In the genomic region with DNA sequence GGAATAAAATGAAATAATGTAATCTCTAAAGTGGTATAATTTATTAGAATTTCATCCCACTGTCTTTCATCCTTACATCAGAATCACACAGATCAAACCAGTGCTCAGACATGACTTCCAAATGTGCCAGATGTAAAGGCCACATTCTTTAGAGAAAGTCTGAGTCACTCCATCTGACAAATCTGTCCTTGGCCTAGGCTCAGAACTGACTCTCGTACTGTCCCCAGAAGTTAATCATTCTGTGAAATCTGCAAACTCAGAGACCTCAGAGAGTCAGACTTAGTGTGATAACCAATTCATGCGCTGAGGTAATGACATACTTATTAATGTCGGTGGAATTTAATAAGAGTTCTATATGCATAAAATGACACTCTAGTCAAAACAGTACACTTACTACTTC, we compare ENCODE assay signal across 39 mouse cellular contexts. TPM values are rescaled to one million over a fixed set of nuclear protein-coding genes. Genes with fewer than 3 reads are reported as not detected.
"Had no signal": no experiment of that assay in that cellular context is flagged by ENCODE, and none has a peak within 500 bp of the region (broad histone marks: within the 10 kb centered on the region; RNA-seq: fewer than 3 reads in every experiment).

No protein-coding gene starts in this region.

- H3K4me1 ChIP-seq: heart, embryonic 13.5 days; heart, embryonic 15.5 days; hindbrain, embryonic 13.5 days; hindbrain, embryonic 15.5 days; limb, embryonic 10.5 days; limb, embryonic 12.5 days; liver, embryonic 13.5 days; liver, embryonic 15.5 days had no signal

- H3K27ac ChIP-seq: heart, adult 2 months; heart, embryonic 13.5 days; heart, embryonic 15.5 days; hindbrain, embryonic 13.5 days; hindbrain, embryonic 15.5 days; hindbrain, postnatal 0 days; layer of hippocampus, adult 2 months; left cerebral cortex, adult 2 months; limb, embryonic 10.5 days; limb, embryonic 12.5 days; liver, embryonic 13.5 days; liver, embryonic 15.5 days had no signal

- H3K27me3 ChIP-seq: heart, embryonic 13.5 days; heart, embryonic 15.5 days; hindbrain, embryonic 13.5 days; hindbrain, embryonic 15.5 days; limb, embryonic 12.5 days; liver, embryonic 13.5 days; liver, embryonic 15.5 days had no signal

- DNase-seq: gastrocnemius, postnatal 10 days; gastrocnemius, postnatal 25 days; heart, adult 11 months; heart, adult 2 months; heart, postnatal 14 days; heart, postnatal 36 days; kidney, adult 11 months; kidney, adult 8-10 months; kidney, postnatal 10 days; kidney, postnatal 25 days; kidney, postnatal 4 days; liver; liver, embryonic 13.5 days; liver, postnatal 0 days had no signal

- H3K36me3 ChIP-seq: heart, embryonic 13.5 days; heart, embryonic 15.5 days; hindbrain, embryonic 13.5 days; hindbrain, embryonic 15.5 days; limb, embryonic 10.5 days; limb, embryonic 12.5 days; liver, embryonic 13.5 days; liver, embryonic 15.5 days had no signal

- H3K4me3 ChIP-seq: heart, adult 2 months; heart, embryonic 13.5 days; heart, embryonic 15.5 days; hindbrain, embryonic 13.5 days; hindbrain, embryonic 15.5 days; layer of hippocampus, adult 2 months; left cerebral cortex, adult 2 months; limb, embryonic 10.5 days; limb, embryonic 12.5 days; liver, embryonic 13.5 days; liver, embryonic 15.5 days had no signal

RNA-seq across cellular contexts. Expression of a gene that starts 3.6 kb away (rescaled TPM):
- total RNA-seq: gastrocnemius, postnatal 10 days; gastrocnemius, postnatal 25 days; heart, adult 2 months; heart, postnatal 14 days; heart, postnatal 36 days; hematopoietic stem cell, adult 5-6 weeks; hindbrain, postnatal 0 days; layer of hippocampus, adult 2 months; layer of hippocampus, postnatal 10 days; layer of hippocampus, postnatal 25 days; left cerebral cortex, adult 2 months; left cerebral cortex, postnatal 14 days; left cerebral cortex, postnatal 36 days had no signal
- polyA plus RNA-seq: gonadal fat pad, adult 2 months; heart, adult 2 months; heart, embryonic 11.5 days; heart, embryonic 13.5 days; heart, embryonic 15.5 days; heart, postnatal 0 days; hindbrain, embryonic 11.5 days; hindbrain, embryonic 13.5 days; hindbrain, embryonic 15.5 days; hindbrain, postnatal 0 days; intestine, embryonic 14.5 days; intestine, embryonic 16.5 days; kidney, embryonic 14.5 days; kidney, embryonic 16.5 days; limb, embryonic 10.5 days; limb, embryonic 12.5 days; limb, embryonic 14.5 days; liver, embryonic 11.5 days; liver, embryonic 13.5 days; liver, embryonic 15.5 days; liver, postnatal 0 days had no signal

RNA-seq across cellular contexts. Expression of a gene that starts 12.6 kb away (rescaled TPM):
- total RNA-seq: gastrocnemius, postnatal 10 days; gastrocnemius, postnatal 25 days; heart, adult 2 months; heart, postnatal 14 days; heart, postnatal 36 days; hematopoietic stem cell, adult 5-6 weeks; hindbrain, postnatal 0 days; layer of hippocampus, adult 2 months; layer of hippocampus, postnatal 10 days; layer of hippocampus, postnatal 25 days; left cerebral cortex, adult 2 months; left cerebral cortex, postnatal 14 days; left cerebral cortex, postnatal 36 days had no signal
- polyA plus RNA-seq: gonadal fat pad, adult 2 months; heart, adult 2 months; heart, embryonic 11.5 days; heart, embryonic 13.5 days; heart, embryonic 15.5 days; heart, postnatal 0 days; hindbrain, embryonic 11.5 days; hindbrain, embryonic 13.5 days; hindbrain, embryonic 15.5 days; hindbrain, postnatal 0 days; intestine, embryonic 14.5 days; intestine, embryonic 16.5 days; kidney, embryonic 14.5 days; kidney, embryonic 16.5 days; limb, embryonic 10.5 days; limb, embryonic 12.5 days; limb, embryonic 14.5 days; liver, embryonic 11.5 days; liver, embryonic 13.5 days; liver, embryonic 15.5 days; liver, postnatal 0 days had no signal
